Mouse (Mus musculus) lung, postnatal 10 days (tissue): ENCODE measurements around the gene Gm20772.
"Not testable (repeated sequence)": the region's sequence is repeated elsewhere in the genome, so short reads cannot be mapped to it uniquely, and the experiment has no call there.

Source experiments
- DNase-seq: peaks from one replicate; pipeline ENCODE4 v3.0.0; 2021

The Gm20772 gene

GRCm38 (mm10) chrY:17874441-17874840, at the start of gene Gm20772, which contains the start of gene Gm20831:
Gm20772 (plus strand) TSS chrY:17874741.
Gm20831 (plus strand) TSS chrY:17874741.
- not testable (repeated sequence) for DNase-seq

GRCm38 (mm10) chrY:17846166-17846565, 28.4 kb upstream of the Gm20772 start, which contains the start of gene Gm21904:
Gm21904 (minus strand) TSS chrY:17846266.
- not testable (repeated sequence) for DNase-seq
